Mouse (Mus musculus) lung, postnatal 0 days (tissue): ENCODE data around the gene Gm8020.
"Not testable (repeated sequence)": the region's sequence is repeated elsewhere in the genome, so short reads cannot be mapped to it uniquely, and the experiment has no call there.

Experiments used
- CTCF ChIP-seq: IDR thresholded peaks from 2 replicates; pipeline ENCODE4 v1.5.1; 2016; ENCODE audit warnings: antibody characterized with exemption, mild to moderate bottlenecking
- EP300 ChIP-seq: IDR thresholded peaks from 2 replicates; pipeline ENCODE4 v1.6.1; 2016; ENCODE audit warnings: antibody characterized with exemption, mild to moderate bottlenecking, control low read depth

DNA sequence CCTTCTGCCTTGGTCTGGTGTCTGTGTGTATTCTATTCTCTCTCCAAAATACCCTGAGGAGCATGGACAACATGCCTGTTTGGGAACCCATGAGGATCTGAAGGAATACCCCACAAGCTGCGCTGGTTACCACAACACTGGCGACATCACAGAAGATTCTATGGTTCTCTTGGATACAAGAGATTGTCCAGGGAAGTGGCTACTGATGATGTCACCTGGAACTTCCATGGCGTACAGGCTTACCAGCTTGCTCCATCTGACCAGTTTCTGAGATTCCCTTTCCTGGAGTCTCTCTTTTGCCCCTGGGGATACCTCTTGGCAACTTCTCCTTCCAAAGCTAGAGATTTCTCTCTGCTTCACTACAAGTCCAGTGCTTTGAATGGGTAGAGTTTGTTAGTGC lies at the start of gene Gm8020:
- not testable (repeated sequence) for TF ChIP-seq CTCF, EP300
